Mouse (Mus musculus): ENCODE data around the gene Ptprd.

DNA sequence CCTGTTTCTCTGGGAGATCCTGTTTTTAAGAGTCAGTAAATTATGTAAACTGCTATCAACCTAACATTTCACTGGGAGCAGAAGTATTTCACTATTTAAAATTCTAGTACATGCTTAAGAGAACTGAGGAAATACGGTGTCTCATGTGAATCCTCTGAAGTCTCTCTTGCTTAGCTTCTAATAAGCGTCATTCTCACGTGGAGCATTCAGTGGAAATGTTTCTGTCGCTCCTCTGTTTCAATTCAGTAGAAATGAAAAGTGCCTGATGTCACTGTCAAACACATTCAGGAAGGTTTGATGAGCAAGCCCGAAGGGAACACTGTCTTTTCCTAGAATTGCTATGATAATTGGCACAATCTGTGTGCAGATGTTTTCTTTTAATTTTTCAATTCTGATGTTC is 350.5 kb downstream of the Ptprd start:
- no peak for TF ChIP-seq CTCF (IDR thresholded peaks at IDR 0.05; ENCODE audit: low read depth)
- TF ChIP-seq EP300 (optimal IDR thresholded peaks at IDR 0.05): no peak

Measured in stomach, postnatal 0 days (tissue).